Mouse (Mus musculus) macrophage (primary cell): ENCODE results near the gene Ncor1. TPM values are rescaled to one million over a fixed set of nuclear protein-coding genes. Genes with fewer than 3 reads are reported as not detected.
"Not testable (repeated sequence)": the region's sequence is repeated elsewhere in the genome, so short reads cannot be mapped to it uniquely, and the experiment has no call there.

Experiments used
- H3K27ac ChIP-seq: fragments of 350-480 bp; formaldehyde crosslinking; 2 replicates; pipeline ENCODE4 v1.9.0; 2021
- H3K36me3 ChIP-seq: fragments of 350-480 bp; formaldehyde crosslinking; 2 replicates; pipeline ENCODE4 v1.9.0; 2021; ENCODE audit errors: inconsistent target
- H3K4me3 ChIP-seq: fragments of 350-480 bp; formaldehyde crosslinking; 2 replicates; pipeline ENCODE4 v1.9.0; 2021; ENCODE audit errors: inconsistent target
- H3K79me2 ChIP-seq: fragments of 350-480 bp; formaldehyde crosslinking; 2 replicates; pipeline ENCODE4 v1.9.0; 2021; ENCODE audit errors: inconsistent target
- WGBS: methylation state at CpG from one replicate; pipeline ENCODE4 v1.1.7; 2026; ENCODE audit warnings: inconsistent platforms; ENCODE audit not compliant: missing documents; 5-methylcytosine and 5-hydroxymethylcytosine counted together
- polyA plus RNA-seq: library from polyadenylated mRNA; stranded (reverse); fragments of 250-400 nt; gene quantifications from 3 replicates; pipeline ENCODE4 v1.2.4, GENCODE M21; 2018; ENCODE audit warnings: inconsistent platforms

Ncor1 gene
- polyA plus RNA-seq, 1 experiment from 2014 or later = 316 TPM

DNA sequence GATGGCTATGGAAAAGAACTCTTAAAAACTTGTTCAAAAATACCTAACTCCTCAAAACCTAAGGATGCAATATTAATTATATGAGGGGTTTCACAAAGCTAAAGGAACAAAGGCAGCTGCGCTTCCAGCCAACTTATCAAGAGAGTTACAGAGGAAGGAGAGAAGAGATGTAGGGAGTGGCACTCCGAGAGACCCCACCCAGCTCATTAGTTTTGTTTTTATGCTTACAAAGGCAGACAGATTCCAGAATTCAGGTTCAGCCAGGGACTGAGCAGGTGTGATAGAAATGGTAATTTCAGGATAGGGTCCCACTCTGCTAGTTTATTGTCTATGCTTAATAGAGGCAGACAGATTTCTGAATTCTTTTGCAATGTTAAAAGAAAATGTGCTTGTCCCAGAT is 103.1 kb downstream of the Ncor1 start:
- no peak overlapping the region for H3K4me3 ChIP-seq
- 100% methylated on average over 2 of the region's 2 CpGs for WGBS

DNA sequence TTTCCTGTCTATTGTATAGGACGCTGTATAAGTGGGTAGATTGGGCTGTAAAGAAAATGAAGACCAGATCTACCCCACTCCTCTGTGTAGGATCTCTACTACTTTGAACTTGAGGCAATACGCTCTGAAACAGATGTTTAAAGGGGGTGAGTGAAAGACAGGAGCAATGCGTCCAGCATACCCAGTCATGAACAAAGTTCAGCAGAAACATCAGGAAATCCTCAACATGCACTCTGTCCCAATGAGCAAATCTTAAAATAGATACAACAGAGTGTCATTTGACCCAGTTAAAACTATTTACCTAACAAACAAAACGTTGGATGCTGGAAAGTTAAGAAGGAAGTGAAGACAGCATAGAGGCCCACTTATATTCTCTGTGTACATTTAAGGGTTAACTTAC is 106.4 kb downstream of the Ncor1 start:
- 89% methylated on average over 4 of the region's 4 CpGs for WGBS
- Histone ChIP-seq H3K36me3 (peaks cover 77% of the 10 kb centered on the region), H3K27ac (no peak overlapping the region)

More for the DNA sequence above, 103.1 kb downstream of the Ncor1 start:
- H3K36me3 ChIP-seq = peaks cover 74% of the 10 kb centered on the region
- no peak overlapping the region for H3K27ac ChIP-seq
- no peaks in the 10 kb centered on the region for H3K79me2 ChIP-seq

DNA sequence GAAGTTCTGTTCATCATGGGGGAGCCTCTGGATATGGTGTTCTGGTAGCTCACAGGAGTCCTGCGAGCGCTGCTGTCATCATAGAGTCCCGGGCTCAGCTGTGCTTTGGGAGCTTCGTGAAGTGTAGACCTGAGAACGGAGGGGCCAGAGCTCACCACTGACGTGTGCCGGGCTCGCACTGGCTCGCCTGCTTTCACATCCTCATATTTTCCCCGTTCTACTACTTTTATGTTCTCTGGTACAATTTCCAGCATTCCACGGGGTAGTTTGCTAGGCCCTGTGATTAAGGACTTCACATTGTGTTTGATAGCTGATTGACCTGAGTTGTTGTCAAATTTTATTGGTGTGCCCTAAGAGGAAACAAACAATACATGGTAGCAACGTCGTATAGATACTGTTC is 115.3 kb downstream of the Ncor1 start:
- no peaks in the 10 kb centered on the region for H3K79me2 ChIP-seq
- H3K36me3 ChIP-seq = peaks cover 55% of the 10 kb centered on the region
- no peak overlapping the region for H3K27ac ChIP-seq
- WGBS = 85% methylated on average over 13 of the region's 13 CpGs
- H3K4me3 ChIP-seq = no peak overlapping the region

More for the DNA sequence above, 106.4 kb downstream of the Ncor1 start:
- H3K79me2 ChIP-seq = no peaks in the 10 kb centered on the region
- no peak overlapping the region for H3K4me3 ChIP-seq

DNA sequence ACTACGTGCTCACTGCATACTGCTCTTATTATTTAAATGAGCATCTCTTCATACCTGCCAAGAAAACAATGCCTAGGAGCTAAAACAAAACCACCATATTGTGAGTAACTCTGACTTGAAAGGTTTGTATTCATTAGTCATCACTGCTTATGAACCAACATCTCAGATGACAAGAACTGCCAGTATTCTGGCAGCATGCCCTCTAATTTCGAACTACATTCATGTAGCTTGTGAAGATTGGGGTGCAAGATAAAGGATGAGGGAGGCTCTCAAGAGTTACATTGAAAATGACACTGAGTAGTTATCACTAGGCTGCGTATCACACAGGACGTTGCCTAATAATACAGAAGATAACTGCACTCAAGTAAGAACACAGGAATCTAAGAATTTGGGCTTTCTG is 126.1 kb downstream of the Ncor1 start:
- no peak overlapping the region for H3K4me3 ChIP-seq
- no peaks in the 10 kb centered on the region for H3K79me2 ChIP-seq
- H3K36me3 ChIP-seq = peaks cover 84% of the 10 kb centered on the region
- no peak overlapping the region for H3K27ac ChIP-seq
- 98% methylated on average over 4 of the region's 4 CpGs for WGBS

DNA sequence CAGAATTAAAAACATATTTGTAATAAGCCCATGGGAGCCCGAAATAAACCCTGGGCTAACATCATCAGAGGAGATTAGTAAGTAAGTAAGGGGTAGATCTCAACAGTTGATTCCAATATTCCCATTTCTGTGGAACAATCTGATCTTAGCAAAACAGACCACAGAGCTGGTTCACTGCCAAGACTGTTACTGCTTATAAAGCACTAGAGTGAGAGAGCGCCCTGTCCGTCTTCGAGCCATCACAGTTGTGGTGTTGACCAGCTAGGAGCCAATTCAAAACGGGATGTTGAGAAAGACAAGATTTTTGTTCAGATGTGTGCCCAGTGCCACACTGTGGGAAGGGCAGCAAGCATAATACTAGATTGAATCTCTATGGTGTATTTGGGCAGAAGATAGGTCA is 127.2 kb downstream of the Ncor1 start:
- WGBS = 86% methylated on average over 5 of the region's 5 CpGs

DNA sequence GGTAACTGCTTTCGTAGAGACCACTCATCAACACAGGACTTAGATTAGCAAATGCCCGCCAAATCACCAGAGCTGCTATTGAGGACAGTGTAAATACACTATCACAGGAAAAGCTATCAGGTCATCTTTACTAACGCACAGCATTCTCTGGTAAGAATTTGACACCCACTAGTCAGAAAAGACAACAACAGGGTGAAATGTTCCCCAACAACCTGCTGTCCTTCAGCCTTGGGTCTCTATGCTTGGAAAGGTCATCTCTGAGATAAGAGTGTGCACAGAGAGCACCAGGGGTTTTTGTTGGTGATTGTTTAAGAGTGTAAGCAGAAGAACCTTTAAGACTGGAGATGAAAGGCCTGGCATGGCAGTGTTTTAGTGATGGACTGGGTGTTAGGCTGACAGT is 134.7 kb downstream of the Ncor1 start:
- Histone ChIP-seq H3K27ac (no peak overlapping the region), H3K79me2 (no peaks in the 10 kb centered on the region), H3K4me3 (no peak overlapping the region), H3K36me3 (peaks cover 91% of the 10 kb centered on the region)
- WGBS = 100% methylated on average over 3 of the region's 3 CpGs

More for the DNA sequence above, 127.2 kb downstream of the Ncor1 start:
- Histone ChIP-seq H3K36me3 (peaks cover 85% of the 10 kb centered on the region), H3K4me3 (no peak overlapping the region), H3K79me2 (no peaks in the 10 kb centered on the region), H3K27ac (no peak overlapping the region)

DNA sequence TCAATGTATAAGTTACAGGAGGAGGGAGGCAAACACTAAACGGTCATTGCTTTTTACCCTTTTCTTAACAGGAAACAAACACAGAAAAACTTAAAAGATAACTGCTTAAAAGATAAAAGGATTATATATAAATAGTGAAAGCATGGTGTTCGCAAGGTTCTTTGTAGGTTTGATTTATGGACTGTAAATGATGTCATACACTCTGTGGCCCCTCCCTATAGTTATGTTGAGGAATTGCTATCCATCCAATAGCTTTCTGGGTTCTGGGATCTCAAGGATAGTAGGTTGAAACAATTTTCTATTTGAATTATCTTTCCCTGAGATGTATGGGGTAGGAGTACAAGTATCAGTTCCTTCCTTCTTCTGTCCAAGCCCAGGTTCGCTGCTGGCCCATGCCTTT is 138.2 kb downstream of the Ncor1 start:
- no peaks in the 10 kb centered on the region for H3K79me2 ChIP-seq
- 92% methylated on average over 3 of the region's 3 CpGs for WGBS
- no peak overlapping the region for H3K4me3 ChIP-seq

DNA sequence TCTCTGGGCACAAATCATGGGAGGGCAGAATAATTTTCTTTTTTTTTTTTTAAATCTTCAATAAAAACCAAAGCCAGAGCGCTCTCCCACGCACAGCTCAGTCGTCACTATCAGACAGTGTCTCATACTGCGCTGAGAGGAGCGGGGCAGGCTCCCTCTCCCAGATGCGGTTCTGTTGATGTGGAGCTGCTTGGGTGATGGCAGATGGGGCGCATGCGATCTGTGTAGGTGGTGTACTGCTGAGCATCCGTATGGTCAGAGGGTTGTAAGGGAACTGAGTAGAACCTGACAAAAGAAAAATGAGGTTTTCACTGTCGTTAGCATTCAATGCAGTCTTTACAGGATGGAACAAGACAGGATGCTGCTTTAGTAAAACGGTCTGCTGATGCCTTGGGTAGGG is 140.6 kb downstream of the Ncor1 start:
- Histone ChIP-seq H3K27ac (no peak overlapping the region), H3K4me3 (no peak overlapping the region), H3K36me3 (peaks cover 88% of the 10 kb centered on the region), H3K79me2 (no peaks in the 10 kb centered on the region)
- 92% methylated on average over 11 of the region's 11 CpGs for WGBS

More for the DNA sequence above, 138.2 kb downstream of the Ncor1 start:
- peaks cover 89% of the 10 kb centered on the region for H3K36me3 ChIP-seq
- no peak overlapping the region for H3K27ac ChIP-seq

DNA sequence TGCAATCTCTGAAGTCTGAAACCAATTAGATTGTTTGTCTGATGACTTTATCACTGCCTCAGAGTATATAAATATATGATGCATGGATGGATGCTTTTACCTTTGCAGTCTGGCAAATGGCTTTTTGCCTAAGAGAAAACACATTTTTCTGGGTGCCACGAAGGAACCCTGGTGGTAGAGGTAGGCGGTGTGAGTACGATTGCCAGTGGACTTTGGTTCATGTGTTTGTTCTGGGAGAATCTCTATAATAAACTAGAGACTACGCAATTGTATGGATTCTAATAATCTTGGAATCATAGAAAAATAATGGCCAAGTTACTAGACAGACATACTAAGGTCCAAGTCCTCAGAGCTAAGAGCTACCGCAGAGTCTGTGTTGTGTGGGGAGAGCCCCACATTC is 143.4 kb downstream of the Ncor1 start:
- WGBS = 95% methylated on average over 5 of the region's 5 CpGs
- no peak overlapping the region for H3K27ac ChIP-seq
- no peaks in the 10 kb centered on the region for H3K79me2 ChIP-seq
- no peak overlapping the region for H3K4me3 ChIP-seq
- H3K36me3 ChIP-seq = peaks cover 70% of the 10 kb centered on the region

DNA sequence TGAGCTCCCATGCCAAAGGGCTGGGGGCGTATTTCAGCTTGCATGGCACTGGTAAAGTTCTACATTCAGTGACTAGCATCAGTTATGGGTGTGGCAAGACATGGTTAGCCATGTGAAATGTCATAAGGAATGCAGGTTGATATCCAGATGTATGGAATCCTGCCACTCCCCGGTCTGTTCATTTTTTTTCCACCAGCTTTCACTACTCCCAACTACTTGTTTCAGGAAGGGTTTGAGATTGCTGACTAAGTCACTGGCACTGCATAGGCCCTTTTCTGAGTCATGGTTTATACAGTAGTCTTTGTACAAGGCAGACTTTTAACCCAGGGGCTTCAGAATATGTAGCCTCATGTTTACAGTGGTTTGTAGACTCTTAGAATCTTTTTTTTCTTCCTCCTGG is 149.0 kb downstream of the Ncor1 start:
- Histone ChIP-seq H3K27ac (no peak overlapping the region), H3K79me2 (no peaks in the 10 kb centered on the region), H3K36me3 (peaks cover 19% of the 10 kb centered on the region; the same call in 1 of the 2 replicates), H3K4me3 (no peak overlapping the region)
- 95% methylated on average over 2 of the region's 2 CpGs for WGBS

DNA sequence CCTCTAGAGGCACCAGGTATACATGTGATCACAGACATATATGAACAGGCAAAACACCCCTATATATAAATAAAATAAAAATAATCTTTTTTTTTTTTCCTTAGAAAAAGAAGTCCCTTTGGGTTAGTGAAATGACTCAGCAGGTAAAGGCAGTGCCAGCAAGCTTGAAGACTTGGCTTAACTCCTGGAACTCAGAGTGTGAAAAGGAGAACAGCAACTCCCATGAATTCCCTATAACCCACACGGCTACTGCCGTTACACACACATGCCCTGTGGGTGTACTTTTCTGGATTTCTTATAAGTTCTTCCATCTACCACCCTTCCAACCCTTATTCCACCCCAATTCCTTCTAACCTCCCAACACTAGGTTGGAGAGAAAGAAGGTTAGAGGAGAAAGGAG is 152.5 kb downstream of the Ncor1 start:
- no peak overlapping the region for H3K4me3 ChIP-seq
- 52% methylated on average over 2 of the region's 2 CpGs for WGBS
- no peaks in the 10 kb centered on the region for H3K79me2 ChIP-seq
- H3K27ac ChIP-seq = no peak overlapping the region
- H3K36me3 ChIP-seq = no peaks in the 10 kb centered on the region

DNA sequence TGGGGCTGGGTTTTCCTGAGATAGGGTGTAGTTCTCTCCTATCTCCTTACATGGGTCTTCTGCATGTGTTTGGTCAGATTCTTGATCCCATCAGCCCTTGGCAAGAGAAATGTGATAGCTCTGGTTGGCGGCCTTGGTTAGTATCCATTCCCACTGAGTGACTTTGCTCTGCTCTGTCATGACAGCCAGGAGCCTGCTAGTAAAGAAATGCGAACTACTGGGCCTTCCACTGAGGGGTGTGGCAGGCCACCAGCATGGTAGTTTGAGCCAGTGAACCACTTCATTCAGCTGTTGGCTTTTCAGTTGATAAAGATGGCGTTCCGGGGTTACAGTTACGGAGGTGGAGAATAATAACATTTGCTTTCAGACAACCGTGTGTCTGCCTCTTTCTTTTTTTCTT is 159.5 kb downstream of the Ncor1 start:
- Histone ChIP-seq H3K4me3 (no peak overlapping the region), H3K27ac (no peak overlapping the region), H3K36me3 (no peaks in the 10 kb centered on the region), H3K79me2 (no peaks in the 10 kb centered on the region)
- 98% methylated on average over 6 of the region's 6 CpGs for WGBS

DNA sequence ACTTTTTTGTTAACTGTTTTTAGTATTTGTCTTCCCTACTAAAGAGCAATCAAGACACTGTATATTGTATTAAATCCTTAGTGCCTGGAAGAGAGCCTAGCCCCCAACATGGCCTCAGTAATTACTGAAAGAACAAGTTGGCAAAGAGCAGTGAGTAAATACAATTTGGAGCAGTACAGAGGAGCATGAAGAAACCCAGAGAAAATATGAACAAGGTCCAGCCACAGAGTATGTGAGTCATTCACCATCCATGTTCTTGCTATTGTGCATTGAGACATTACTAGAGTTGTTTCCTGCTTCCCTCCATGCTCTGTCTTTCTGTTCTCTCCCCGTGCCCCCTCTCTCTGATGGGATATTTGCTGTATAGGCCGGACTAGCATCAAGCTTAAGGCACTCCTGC is 164.2 kb downstream of the Ncor1 start:
- H3K27ac ChIP-seq = no peak overlapping the region
- 92% methylated on average over 2 of the region's 2 CpGs for WGBS
- no peaks in the 10 kb centered on the region for H3K79me2 ChIP-seq
- H3K36me3 ChIP-seq = no peaks in the 10 kb centered on the region
- H3K4me3 ChIP-seq = no peak overlapping the region

DNA sequence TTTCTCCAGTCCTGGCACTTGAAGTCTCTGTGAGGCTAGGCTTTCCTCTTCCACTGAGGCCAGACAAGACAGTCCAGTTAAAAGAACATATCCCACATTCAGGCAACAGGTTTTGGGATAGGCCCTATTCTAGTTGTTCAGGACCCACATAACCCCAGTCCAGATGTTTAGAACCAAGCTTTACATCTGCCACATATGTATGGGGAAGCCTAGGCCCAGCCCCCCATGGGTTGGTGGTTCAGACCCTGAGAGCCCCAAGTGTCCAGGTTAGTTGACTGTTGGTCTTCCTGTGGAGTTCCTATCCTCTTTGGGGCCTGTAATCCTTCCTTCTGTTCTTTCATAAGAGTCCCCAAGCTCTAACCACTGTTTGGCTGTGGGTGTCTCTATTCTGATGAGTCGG is 170.6 kb downstream of the Ncor1 start:
- Histone ChIP-seq H3K27ac (no peak overlapping the region), H3K79me2 (no peaks in the 10 kb centered on the region), H3K4me3 (no peak overlapping the region), H3K36me3 (no peaks in the 10 kb centered on the region)
- 100% methylated on average over 1 of the region's 1 CpGs for WGBS

DNA sequence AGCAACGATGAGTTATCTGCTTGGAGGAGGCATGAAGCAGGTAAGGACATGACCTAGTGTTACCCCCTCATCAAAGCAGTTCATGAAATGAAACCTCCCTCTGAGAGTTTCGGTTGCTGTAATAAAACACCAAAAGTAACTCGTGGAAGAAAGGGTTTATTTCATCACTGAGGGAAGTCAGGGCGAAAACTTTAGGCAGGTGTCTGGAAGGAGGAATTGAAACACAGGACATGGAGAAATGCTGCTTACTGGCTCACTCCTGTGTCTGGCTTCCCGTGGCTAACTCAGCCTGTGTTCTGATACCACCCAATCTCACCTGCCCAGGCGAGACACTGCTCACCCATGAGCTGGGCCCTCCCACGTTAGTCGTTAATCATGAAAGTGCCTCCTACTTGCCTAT is 173.3 kb downstream of the Ncor1 start:
- H3K4me3 ChIP-seq = no peak overlapping the region
- H3K79me2 ChIP-seq = no peaks in the 10 kb centered on the region
- no peaks in the 10 kb centered on the region for H3K36me3 ChIP-seq
- H3K27ac ChIP-seq = no peak overlapping the region
- WGBS = 62% methylated on average over 8 of the region's 8 CpGs

DNA sequence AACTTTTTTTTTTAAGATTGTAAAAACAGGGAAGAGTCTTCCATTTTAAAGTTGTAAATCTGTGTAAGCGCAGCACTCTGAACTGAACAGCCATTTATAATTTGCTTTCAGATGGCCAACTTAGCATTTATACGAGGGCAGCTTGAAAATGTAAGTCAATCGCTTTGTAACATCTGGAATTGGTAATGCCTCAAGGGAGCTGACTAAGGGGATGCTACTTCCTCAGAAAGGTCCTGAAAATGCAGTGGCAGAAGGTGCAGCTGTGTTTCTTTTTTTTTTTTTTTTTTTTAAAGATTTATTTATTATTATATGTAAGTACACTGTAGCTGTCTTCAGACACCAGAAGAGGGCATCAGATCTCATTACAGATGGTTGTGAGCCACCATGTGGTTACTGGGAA is 174.3 kb downstream of the Ncor1 start:
- not testable (repeated sequence) for H3K4me3 ChIP-seq, H3K36me3 ChIP-seq, H3K27ac ChIP-seq, H3K79me2 ChIP-seq
- WGBS = 84% methylated on average over 3 of the region's 3 CpGs
